Mouse (Mus musculus) bone marrow, adult 2 months (tissue): Measurements from ENCODE around the gene Pgap3.

Source experiments
- CTCF ChIP-seq: fragments of 200-500 bp; IDR thresholded peaks from 2 replicates; pipeline ENCODE4 v1.5.1; 2011; ENCODE audit warnings: low read length, control low read depth; ENCODE audit not compliant: control insufficient read depth, insufficient read depth
- POLR2A ChIP-seq: fragments of 200-500 bp; IDR thresholded peaks from 2 replicates; pipeline ENCODE4 v1.6.1; 2011; ENCODE audit warnings: low read depth, mild to moderate bottlenecking, control low read depth, low read length, borderline replicate concordance; ENCODE audit not compliant: control insufficient read depth

- TF ChIP-seq POLR2A (no peak), CTCF (no peak)
Observed at GRCm38 (mm10) chr11:98364410-98364809, 35.9 kb downstream of the Pgap3 start.
